Mouse (Mus musculus) embryonic stem cell, embryonic (primary cell): ENCODE results near the gene Elf3.

ENCODE experiments used
- CTCF ChIA-PET, 4 experiments: fragments of 300-600 bp in 2 of 4; fragments of 350-600 bp in 2 of 4; sonication (Branson Sonifier 250); formaldehyde crosslinking; loops; one replicate each; lab custom pipeline; 2022; ENCODE audit warnings: inconsistent platforms in 2 of 4; lab: Charles Lee
- POLR2A ChIA-PET, 4 experiments: fragments of 300-600 bp in 2 of 4; fragments of 350-600 bp in 2 of 4; sonication (Branson Sonifier 250); formaldehyde crosslinking; loops; one replicate each; lab custom pipeline; 2022; ENCODE audit warnings: antibody characterized with exemption in 4 of 4, inconsistent platforms in 1 of 4; lab: Charles Lee

Elf3 gene

GRCm38 (mm10) chr1:135213772-135214640 is 44.4 kb downstream of the Elf3 start:
- CTCF ChIA-PET = no interaction called here
- POLR2A ChIA-PET = interaction anchor here (0.7 to 7.5 kb wide), 24 partner anchors 8 to 70 kb away, joined by 3 to 75 read pairs (median 4); partner anchors contain the start of genes Elf3 (in 1 of the 4) and Rnpep (in 1 of the 4)

DNA sequence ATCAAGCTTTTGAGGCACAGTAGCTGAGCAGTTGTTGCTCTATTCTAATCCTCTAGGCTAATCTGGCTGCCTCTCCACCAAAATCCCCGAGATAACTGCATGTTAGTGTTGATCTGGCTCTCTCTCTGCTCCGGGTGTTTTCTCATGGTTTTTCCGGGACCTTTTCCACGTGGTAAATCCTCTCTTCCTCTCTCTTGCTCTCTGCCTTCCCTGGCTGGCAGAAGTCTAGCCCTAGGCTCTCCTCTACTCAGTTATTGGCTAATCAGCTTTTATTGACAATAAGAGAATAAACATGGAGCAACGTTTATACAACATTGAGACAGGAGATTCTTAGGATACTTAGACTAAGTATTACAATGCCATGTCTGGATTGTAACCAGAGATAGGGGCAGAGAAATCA is 47.9 kb downstream of the Elf3 start:
- ChIA-PET POLR2A (interaction anchor here in 3 of 4 experiments (0.8 to 7.5 kb wide), 16 partner anchors 8 to 65 kb away, joined by 3 to 78 read pairs (median 6); partner anchors contain the start of gene Elf3 (in 1 of the 3)), CTCF (interaction anchor here in 1 of 4 experiments (0.6 kb wide), 1 partner anchor 134 kb away, joined by 3 read pairs; no protein-coding TSS in a partner anchor)

DNA sequence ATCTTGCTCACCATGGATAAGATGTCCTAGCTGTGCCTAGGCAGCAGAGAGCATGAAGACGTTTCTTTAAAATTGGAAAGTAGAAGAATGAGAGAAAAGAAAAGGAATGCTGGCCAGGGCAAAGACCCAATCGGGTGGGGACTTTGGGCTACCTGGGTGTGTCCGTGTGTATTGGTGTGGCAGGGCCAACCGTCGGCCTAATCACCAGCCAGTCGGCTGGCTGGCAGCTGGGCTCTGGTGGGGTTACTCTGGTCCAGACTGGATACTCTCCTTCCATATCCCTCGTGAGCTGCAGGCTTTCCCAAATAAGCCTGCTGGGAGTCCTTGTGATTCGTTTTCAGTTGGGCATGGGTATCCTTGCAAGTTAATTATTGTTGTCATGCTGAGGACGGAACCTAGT is 49.7 kb downstream of the Elf3 start:
- ChIA-PET CTCF (interaction anchor here in 2 of 4 experiments (0.8 to 1.2 kb wide), 3 partner anchors 10 to 53 kb away, joined by 3 to 4 read pairs (median 3); no protein-coding TSS in a partner anchor), POLR2A (interaction anchor here in 3 of 4 experiments (0.6 to 7.5 kb wide), 29 partner anchors 8 to 409 kb away, joined by 3 to 78 read pairs (median 4); partner anchors contain the start of genes Elf3 (in 1 of the 3) and Rnpep (in 1 of the 3))

- CTCF ChIA-PET = interaction anchor here in 3 of 4 experiments (0.5 to 1.6 kb wide), 5 partner anchors 11 to 825 kb away, joined by 3 to 6 read pairs (median 3); no protein-coding TSS in a partner anchor
- POLR2A ChIA-PET = interaction anchor here in 3 of 4 experiments (0.8 to 6.0 kb wide), 19 partner anchors 8 to 52 kb away, joined by 3 to 78 read pairs (median 6); partner anchors contain the start of gene Elf3 (in 1 of the 3)
These were observed 51.6 kb downstream of the Elf3 start for GRCm38 (mm10) chr1:135206586-135207339.

DNA sequence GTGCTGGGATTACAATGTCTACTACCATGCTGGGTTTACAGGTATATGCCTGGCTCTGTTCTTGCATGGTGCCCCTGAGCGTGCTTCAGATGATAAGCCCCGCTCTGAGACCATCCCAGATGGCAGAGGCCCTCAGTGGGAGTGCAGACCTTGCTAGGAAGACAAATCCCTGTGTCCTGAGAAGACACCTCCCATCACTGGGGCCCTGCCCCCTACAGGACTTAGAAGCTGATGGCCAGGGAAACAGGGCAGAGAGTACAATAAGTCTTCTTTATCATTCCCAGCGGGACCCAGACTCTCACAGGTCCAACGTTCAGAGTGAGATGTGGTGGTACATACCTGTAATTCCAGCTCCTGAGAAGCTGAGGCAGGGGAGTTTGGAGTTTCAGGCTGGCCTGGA is 53.1 kb downstream of the Elf3 start:
- POLR2A ChIA-PET = interaction anchor here in 3 of 4 experiments (0.6 to 5.0 kb wide), 21 partner anchors 8 to 339 kb away, joined by 3 to 23 read pairs (median 4); partner anchors contain the start of genes Elf3 (in 2 of the 3) and Timm17a (in 1 of the 3)
- CTCF ChIA-PET = interaction anchor here (0.5 to 2.0 kb wide), 8 partner anchors 33 to 459 kb away, joined by 3 to 6 read pairs (median 3); no protein-coding TSS in a partner anchor

GRCm38 (mm10) chr1:135204196-135205126 is 53.9 kb downstream of the Elf3 start:
- ChIA-PET CTCF (interaction anchor here (0.6 to 2.0 kb wide), 6 partner anchors 32 to 460 kb away, joined by 3 to 6 read pairs (median 3); no protein-coding TSS in a partner anchor), POLR2A (interaction anchor here in 2 of 4 experiments (0.6 to 3.2 kb wide), 18 partner anchors 8 to 109 kb away, joined by 3 to 23 read pairs (median 4); partner anchors contain the start of genes Elf3 (in 1 of the 2) and Timm17a (in 1 of the 2))
